In genomic region chr11:30266691-30267035, GRCm38 (mm10) we compare ENCODE assay signal across 8 mouse cellular contexts. TPM values are rescaled to one million over a fixed set of nuclear protein-coding genes. Genes with fewer than 3 reads are reported as not detected.
DNase-seq lines count a peak whose midpoint lies in the region; ATAC-seq and TF ChIP-seq lines count a peak whose summit lies in the region.

No protein-coding gene starts in this region.

- H3K4me2 ChIP-seq in embryonic facial prominence, embryonic 12.5 days (replicated peaks): peak overlapping the region; percentile 91
- peak overlapping the region; percentile 84 for H3K4me2 ChIP-seq in hindbrain, postnatal 0 days (ENCODE audit: low read depth, low read length)
- peak overlapping the region; percentile 51 for H3K4me2 ChIP-seq in midbrain, postnatal 0 days (ENCODE audit: low read depth, low read length, poor library complexity, severe bottlenecking)

- H3K27ac ChIP-seq in layer of hippocampus, adult 2 months: peak overlapping the region; percentile 99
- H3K27ac ChIP-seq in embryonic facial prominence, embryonic 12.5 days: no peak overlapping the region
- H3K27ac ChIP-seq in hindbrain, postnatal 0 days: peak overlapping the region; percentile 94
- H3K27ac ChIP-seq in midbrain, postnatal 0 days (ENCODE audit: low read depth, low read length): peak overlapping the region; percentile 99

- peak overlapping the region; percentile 94 for H3K4me3 ChIP-seq in layer of hippocampus, adult 2 months
- H3K4me3 ChIP-seq in embryonic facial prominence, embryonic 12.5 days: peak overlapping the region; percentile 91
- H3K4me3 ChIP-seq in hindbrain, postnatal 0 days (ENCODE audit: low read length): peak overlapping the region; percentile 93
- H3K4me3 ChIP-seq in midbrain, postnatal 0 days (ENCODE audit: low read depth, low read length): peak overlapping the region; percentile 100

- DNase-seq in layer of hippocampus, adult 2 months (ENCODE audit: low spot score in 2 of 2): no peak
- DNase-seq in layer of hippocampus, adult 9-10 months (ENCODE audit: low spot score): no peak
- DNase-seq in hindbrain, postnatal 0 days (ENCODE audit: low spot score): peak; percentile 51
- peak; percentile 49 for DNase-seq in midbrain, postnatal 0 days (ENCODE audit: low spot score)
- DNase-seq in right cerebral cortex, postnatal 4 days: no peak
- no peak for DNase-seq in cerebellum, postnatal 10 days

- TF ChIP-seq CTCF in layer of hippocampus, adult 2 months (conservative IDR thresholded peaks at IDR 0.05): no peak
- TF ChIP-seq CTCF in hindbrain, postnatal 0 days (IDR thresholded peaks at IDR 0.05; ENCODE audit: low read depth): no peak; the same call in 1 of the 2 replicates
- TF ChIP-seq CTCF in midbrain, postnatal 0 days (IDR thresholded peaks at IDR 0.05): no peak

- H3K4me1 ChIP-seq in embryonic facial prominence, embryonic 12.5 days: peaks cover 12% of the 10 kb centered on the region
- 0 out of 2 replicates have a peak, but pooled peaks cover 3% of the 10 kb centered on the region for H3K4me1 ChIP-seq in hindbrain, postnatal 0 days (ENCODE audit: insufficient read depth, low read length)
- 0 out of 2 replicates have a peak, but pooled peaks cover 2% of the 10 kb centered on the region for H3K4me1 ChIP-seq in midbrain, postnatal 0 days (ENCODE audit: insufficient read depth, low read length)

- no peaks in the 10 kb centered on the region for H3K27me3 ChIP-seq in embryonic facial prominence, embryonic 12.5 days
- H3K27me3 ChIP-seq in hindbrain, postnatal 0 days (ENCODE audit: insufficient read depth, low read length): no peaks in the 10 kb centered on the region
- H3K27me3 ChIP-seq in midbrain, postnatal 0 days (ENCODE audit: insufficient read depth, low read length): no peaks in the 10 kb centered on the region

- ATAC-seq in embryonic facial prominence, embryonic 12.5 days (ENCODE audit: insufficient number of reproducible peaks, insufficient read depth, low FRiP score, low TSS enrichment): no peak
- ATAC-seq in hindbrain, postnatal 0 days: peak; percentile 44
- peak; percentile 20 for ATAC-seq in midbrain, postnatal 0 days (ENCODE audit: low FRiP score)
- ATAC-seq in megakaryocyte progenitor cell, adult 5-6 weeks (replicated peaks; ENCODE audit: poor library complexity): no peak

- no peaks in the 10 kb centered on the region for H3K9me3 ChIP-seq in embryonic facial prominence, embryonic 12.5 days
- H3K9me3 ChIP-seq in hindbrain, postnatal 0 days (ENCODE audit: low read length): no peaks in the 10 kb centered on the region
- H3K9me3 ChIP-seq in midbrain, postnatal 0 days (ENCODE audit: low read length): no peaks in the 10 kb centered on the region

- no peaks in the 10 kb centered on the region for H3K36me3 ChIP-seq in embryonic facial prominence, embryonic 12.5 days
- H3K36me3 ChIP-seq in hindbrain, postnatal 0 days (ENCODE audit: insufficient read depth, low read length): no peaks in the 10 kb centered on the region
- H3K36me3 ChIP-seq in midbrain, postnatal 0 days (ENCODE audit: insufficient read depth, low read length): no peaks in the 10 kb centered on the region

- 4% methylated on average over 7 of the region's 7 CpGs for WGBS in embryonic facial prominence, embryonic 12.5 days
- WGBS in hindbrain, postnatal 0 days: under 1% methylated on average over 7 of the region's 7 CpGs
- WGBS in midbrain, postnatal 0 days: 2% methylated on average over 7 of the region's 7 CpGs

- H3K9ac ChIP-seq in embryonic facial prominence, embryonic 12.5 days: peak overlapping the region; percentile 88
- peak overlapping the region; percentile 95 for H3K9ac ChIP-seq in hindbrain, postnatal 0 days (replicated peaks; ENCODE audit: low read length)
- peak overlapping the region; percentile 99 for H3K9ac ChIP-seq in midbrain, postnatal 0 days (replicated peaks; ENCODE audit: low read length, poor library complexity, severe bottlenecking)

RNA-seq across cellular contexts. Expression of gene Sptbn1, which starts 1.3 kb away (rescaled TPM):
- 100 to 1,000 TPM; 564 to 576 TPM for total RNA-seq in layer of hippocampus, adult 2 months (2021)
- polyA plus RNA-seq in embryonic facial prominence, embryonic 12.5 days (2016; fragmentation: Nextera tagmentation; extraction: Ambion mirVana): 82.6 and 83.7 TPM in 2 replicates
- 247 and 255 TPM in 2 replicates for total RNA-seq in hindbrain, postnatal 0 days (2014; rRNA removed)
- polyA plus RNA-seq in hindbrain, postnatal 0 days (2015; fragmentation: Nextera tagmentation; extraction: Ambion mirVana): 161 and 162 TPM in 2 replicates
- 294 and 367 TPM in 2 replicates for total RNA-seq in midbrain, postnatal 0 days (2014; rRNA removed)
- 170 and 173 TPM in 2 replicates for polyA plus RNA-seq in midbrain, postnatal 0 days (2015; fragmentation: Nextera tagmentation; extraction: Ambion mirVana)
- 108 TPM in 2 replicates for total RNA-seq in megakaryocyte progenitor cell, adult 5-6 weeks (2015)
- total RNA-seq in megakaryocyte progenitor cell, adult 5-6 weeks (2017): 127 and 141 TPM in 2 replicates

Comparison
In these comparisons a context has a peak if more than half of its experiments do, and no peak if none do; other contexts are left out.
1. DNase-seq: peak in hindbrain, postnatal 0 days (single experiment) and midbrain, postnatal 0 days (single experiment); none in layer of hippocampus, adult 2 months (0 of 2), layer of hippocampus, adult 9-10 months (single experiment), right cerebral cortex, postnatal 4 days (single experiment) and cerebellum, postnatal 10 days (0 of 2).
2. ATAC-seq: peak in hindbrain, postnatal 0 days (single experiment) and midbrain, postnatal 0 days (single experiment); none in embryonic facial prominence, embryonic 12.5 days (single experiment) and megakaryocyte progenitor cell, adult 5-6 weeks (single experiment).
3. Peak in every context shown above with its lines, with median percentiles within 50 percentile points of each other: H3K4me3 ChIP-seq, H3K4me2 ChIP-seq and H3K9ac ChIP-seq.